Mouse (Mus musculus): Measurements from ENCODE around the gene 1700003F12Rik. TPM values are rescaled to one million over a fixed set of nuclear protein-coding genes. Genes with fewer than 3 reads are reported as not detected.
A peak's percentile ranks its signal among the peaks of the same experiment; 100 is the strongest.

1700003F12Rik gene
- polyA plus RNA-seq, 1 experiment = 0.41 TPM

DNA sequence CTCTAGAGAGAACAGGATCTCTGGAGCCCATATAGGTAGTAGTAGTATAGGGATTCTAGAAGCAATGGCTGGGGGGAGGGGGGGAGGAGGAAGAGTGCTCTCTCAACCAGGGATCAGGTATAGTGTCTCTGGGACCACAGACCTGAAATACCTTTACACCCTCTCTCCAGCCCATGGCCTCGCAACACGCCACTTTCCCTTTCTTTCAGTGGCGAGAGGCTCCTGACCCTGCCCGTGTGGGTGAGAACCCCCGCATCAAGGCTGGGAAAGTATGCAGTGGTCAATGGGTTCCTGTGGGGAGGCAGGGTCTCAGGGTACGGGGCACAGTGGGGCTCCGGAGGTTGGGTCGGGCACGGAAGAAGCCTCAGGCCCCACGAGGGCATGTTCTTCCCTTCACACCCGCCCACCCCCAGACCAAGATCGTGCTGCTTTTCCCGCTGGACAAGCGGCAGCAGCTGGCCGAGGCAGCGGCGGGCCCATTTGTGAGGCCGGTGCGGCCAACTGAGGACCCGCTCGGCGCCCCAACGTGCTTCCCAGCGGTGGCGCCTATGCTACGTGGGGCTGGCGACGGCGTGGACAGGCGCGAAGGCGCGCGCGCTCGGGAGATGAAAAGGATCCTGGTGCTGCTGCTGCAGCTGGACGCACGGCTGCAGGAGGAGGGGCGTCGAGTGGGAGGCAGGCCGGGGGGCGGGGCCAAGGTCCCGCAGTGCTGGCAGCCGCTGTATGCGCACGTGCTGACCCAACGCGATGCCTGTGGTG is 2.4 kb downstream of the 1700003F12Rik start:
- DNase-seq (ENCODE audit: low spot score) = no peak

GRCm38 (mm10) chr2:154549886-154550189 is 3.0 kb downstream of the 1700003F12Rik start:
- no peak for DNase-seq (ENCODE audit: low spot score)

DNA sequence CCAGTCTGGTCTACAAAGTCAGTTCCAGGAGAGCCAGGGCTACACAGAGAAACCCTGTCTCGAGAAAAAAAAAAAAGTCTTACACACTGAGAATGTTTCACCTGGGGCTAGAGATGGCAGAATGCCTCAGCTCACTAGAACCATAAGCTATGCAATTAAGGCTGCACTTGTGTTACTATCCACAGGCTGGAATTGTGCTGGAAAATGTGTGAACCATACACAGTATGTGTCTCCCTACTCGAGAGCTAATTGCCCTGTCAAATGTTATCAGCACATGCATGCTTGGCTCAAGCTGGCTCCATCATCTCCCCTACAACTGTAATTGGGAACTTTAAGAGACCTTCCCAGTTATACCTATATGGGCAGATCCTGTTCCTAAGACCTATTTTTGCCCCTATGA is 4.1 kb downstream of the 1700003F12Rik start:
- no peak for DNase-seq (ENCODE audit: low spot score)

DNA sequence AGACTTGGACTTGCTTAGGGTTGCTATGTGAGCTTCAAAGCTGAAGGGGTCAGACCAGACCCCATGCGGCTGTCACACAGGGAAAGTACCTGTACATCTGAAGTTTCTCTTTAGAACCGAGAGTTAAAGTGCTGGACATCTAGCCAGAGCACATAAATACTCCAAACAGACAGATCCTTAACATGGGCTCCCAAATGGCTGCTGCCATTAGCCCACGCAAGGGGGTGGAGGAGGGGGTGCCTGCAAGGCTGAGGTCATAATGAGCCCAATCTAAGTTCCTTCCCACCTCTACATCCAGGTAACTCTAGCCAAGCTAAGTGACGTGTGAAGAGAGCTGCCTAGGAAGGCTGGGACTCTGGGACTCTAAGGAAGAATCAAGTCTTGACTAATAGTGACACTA is 4.6 kb downstream of the 1700003F12Rik start, which contains the start of gene Actl10:
TSS of gene Actl10 (plus strand) at position 301 of the 400 bp plus-strand sequence.
- no peak for DNase-seq (ENCODE audit: low spot score)

DNA sequence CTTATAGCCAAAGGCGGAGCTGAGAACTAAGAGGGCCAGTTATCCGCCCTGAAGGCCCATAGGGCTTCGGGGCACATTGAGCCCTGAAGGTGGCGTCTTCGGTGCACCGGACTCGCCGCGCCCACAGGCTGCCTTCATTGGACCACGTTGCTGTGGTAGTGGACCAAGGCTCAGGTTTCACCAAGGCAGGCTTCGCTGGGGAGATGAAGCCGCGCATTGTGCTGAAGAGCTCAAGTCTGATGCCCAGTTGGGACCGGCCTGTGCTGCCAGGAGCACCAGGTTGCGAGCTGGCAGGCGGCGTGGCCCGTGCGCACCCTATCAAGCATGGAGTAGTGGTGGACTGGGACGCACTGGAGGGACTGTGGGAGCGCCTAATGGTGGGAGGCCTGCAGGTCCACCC is 5.0 kb downstream of the 1700003F12Rik start:
- no peak for DNase-seq (ENCODE audit: low spot score)

GRCm38 (mm10) chr2:154552424-154552907 is 5.6 kb downstream of the 1700003F12Rik start:
- DNase-seq (ENCODE audit: low spot score) = peak; percentile 46

GRCm38 (mm10) chr2:154555235-154555634 is 8.3 kb downstream of the 1700003F12Rik start:
- DNase-seq (ENCODE audit: low spot score) = no peak

- DNase-seq (ENCODE audit: low spot score) = no peak
Measured at GRCm38 (mm10) chr2:154557184-154557832, 10.4 kb downstream of the 1700003F12Rik start.

DNA sequence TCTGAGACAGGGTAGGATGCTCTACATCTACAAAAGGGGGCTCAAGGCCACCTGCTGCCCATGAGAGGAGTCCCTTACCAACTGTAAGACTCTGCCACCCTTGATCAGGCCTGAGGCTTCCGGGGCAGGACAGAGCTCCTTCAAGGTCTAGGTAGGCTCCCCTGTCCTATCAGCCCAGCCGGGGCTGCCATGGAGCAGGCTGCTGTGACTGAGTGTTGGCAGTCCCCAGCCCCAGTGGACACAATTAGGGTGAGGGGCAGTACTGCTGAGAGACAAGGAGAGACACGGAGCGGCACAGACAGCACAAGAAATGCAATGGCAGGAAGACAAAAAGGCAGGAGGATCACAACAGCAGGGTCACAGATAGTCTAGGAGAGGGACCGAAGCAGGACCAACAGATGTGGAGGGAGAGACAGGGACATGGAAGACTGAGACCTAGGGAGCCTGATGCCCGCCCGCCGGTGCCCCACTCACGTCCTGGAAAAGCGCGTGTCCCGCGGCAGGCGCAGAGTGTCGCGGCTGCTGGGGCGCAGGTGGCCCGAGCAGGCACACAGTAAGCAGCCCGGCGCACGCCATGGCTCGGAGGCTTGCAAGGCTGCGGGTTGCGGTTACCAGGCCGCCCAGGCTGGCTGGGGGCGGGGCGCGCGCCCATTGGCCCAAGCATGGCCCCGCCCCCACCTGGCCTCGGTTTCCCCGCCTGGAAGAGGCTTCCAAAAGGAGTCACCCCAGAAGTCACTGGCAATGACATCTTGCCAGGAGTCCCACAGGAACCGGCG is 11.6 kb downstream of the 1700003F12Rik start, which contains the start of gene Necab3:
TSS of gene Necab3 (minus strand) at position 627 of the 776 bp plus-strand sequence.
- no peak for DNase-seq (ENCODE audit: low spot score)

- no peak for DNase-seq (ENCODE audit: low spot score)
Measured at GRCm38 (mm10) chr2:154563612-154564170, 16.8 kb downstream of the 1700003F12Rik start.

GRCm38 (mm10) chr2:154565562-154565961 is 18.7 kb downstream of the 1700003F12Rik start:
- no peak for DNase-seq (ENCODE audit: low spot score)

DNA sequence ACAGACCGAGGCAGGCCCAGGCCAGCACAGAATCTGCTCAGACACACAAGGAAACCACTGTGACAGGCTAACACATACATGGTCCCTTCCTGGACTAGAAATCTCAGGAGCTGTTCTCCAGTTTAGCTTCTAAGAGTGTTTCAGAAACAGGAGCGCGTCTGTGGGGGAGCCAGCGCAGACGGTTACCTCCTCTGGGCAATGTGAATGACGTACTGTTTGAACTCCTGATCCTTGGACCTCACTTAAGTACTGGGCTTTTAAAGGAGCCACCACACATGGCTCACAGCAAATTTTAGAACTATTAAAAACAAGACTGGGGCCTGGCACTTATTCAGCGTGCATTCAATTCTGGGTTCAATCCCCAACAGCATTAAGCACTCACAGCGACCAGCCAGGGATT is 19.8 kb downstream of the 1700003F12Rik start:
- DNase-seq (ENCODE audit: low spot score) = no peak

GRCm38 (mm10) chr2:154567766-154568165 is 20.9 kb downstream of the 1700003F12Rik start:
- no peak for DNase-seq (ENCODE audit: low spot score)

GRCm38 (mm10) chr2:154568329-154569070 is 21.6 kb downstream of the 1700003F12Rik start:
- DNase-seq (ENCODE audit: low spot score) = no peak

DNA sequence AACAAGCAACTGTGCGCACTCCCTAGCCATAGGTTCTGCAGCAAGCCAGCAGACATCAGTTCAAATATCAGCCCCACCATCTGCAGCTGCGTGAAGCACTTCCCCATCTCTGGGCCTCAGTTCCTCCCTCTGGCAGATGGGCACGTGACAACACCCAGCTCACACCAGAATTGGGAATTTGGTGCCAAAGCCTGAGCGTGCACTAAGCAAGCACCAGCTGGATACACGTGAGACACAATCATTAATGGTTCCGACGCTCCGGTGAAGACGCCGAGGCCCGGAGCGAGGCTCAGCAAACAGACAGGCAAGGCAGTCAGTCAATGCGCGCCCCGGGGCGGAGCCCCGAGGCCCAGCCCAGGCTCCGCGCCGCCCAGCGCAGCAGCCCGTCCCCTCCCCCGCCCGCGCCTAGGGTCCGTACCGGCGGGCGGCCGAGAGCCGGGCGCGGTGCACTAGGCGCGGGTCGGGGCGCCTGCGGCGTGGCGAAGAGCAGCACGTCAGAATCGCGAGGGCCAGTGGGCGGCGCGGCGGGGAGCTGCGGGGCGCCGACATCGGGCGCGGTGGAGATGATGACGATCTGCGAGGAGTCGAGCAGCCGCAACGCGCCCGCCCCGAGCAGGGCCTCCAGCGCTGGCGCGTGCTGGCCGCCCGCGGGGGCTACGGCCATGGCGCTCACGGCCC is 22.3 kb downstream of the 1700003F12Rik start:
- no peak for DNase-seq (ENCODE audit: low spot score)

DNA sequence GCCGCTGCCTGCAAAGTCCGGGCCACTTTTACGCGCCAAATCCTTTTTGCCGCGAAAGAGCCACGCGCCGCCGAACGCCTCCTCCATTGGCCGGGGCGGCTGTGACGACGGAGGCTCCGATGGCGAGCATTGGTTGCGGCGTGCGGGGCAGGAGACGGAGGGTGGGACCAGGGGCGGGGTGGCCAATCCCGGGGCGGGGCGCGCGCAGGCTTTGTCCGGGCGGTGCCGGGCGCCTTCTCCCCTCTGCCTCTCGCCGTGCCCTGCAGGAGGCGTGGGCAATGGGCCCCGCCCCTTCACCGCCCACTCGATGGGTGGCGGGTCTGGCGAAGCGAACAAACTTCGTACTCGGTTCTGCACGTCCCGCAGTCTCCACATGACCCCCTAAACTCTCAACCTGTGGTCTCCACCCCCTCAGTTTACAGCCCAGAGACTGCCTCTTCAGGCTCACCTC is 23.0 kb downstream of the 1700003F12Rik start, which contains the start of gene E2f1:
TSS of gene E2f1 (minus strand) at position 57 of the 451 bp plus-strand sequence.
- peak; percentile 87 for DNase-seq (ENCODE audit: low spot score)

DNA sequence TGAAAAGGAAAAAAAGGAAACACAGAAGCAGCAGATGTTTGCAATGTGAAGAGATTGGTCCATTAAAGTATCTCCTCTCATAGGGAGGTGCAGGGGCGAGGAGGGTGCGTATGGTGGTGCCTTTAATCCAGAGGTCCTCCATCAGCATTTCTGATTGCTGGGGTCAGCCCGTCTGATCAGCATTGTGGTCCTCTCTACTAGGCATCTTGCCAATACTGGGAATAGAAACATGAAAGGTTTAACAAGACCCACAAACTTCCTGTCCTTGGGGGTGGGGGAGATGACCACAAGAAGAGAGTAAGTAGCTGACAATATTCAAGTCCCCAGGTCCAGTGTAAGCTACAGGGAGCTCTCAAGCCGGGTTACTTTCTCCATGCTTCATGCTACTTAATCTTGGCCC is 23.8 kb downstream of the 1700003F12Rik start:
- DNase-seq (ENCODE audit: low spot score) = no peak

DNA sequence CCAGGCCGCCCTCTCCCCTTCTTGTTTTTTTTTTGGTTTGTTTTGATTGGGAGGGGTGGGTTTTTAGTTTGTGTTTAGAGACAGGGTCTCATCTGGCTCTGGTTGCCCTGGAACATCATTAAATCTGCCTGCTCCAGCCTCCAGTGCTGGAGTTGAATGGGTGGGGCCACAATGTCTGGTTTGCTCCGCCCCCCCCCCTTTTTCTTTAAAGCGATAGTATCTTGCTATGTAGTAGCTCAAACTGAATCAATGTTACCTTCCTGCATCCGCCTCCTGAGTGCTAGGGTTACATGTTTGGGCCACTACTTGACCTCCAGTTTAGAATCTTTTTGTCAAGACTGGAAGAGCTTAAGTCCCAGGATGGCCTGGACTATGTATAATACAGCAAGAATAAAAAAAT is 24.4 kb downstream of the 1700003F12Rik start:
- DNase-seq (ENCODE audit: low spot score) = no peak

DNA sequence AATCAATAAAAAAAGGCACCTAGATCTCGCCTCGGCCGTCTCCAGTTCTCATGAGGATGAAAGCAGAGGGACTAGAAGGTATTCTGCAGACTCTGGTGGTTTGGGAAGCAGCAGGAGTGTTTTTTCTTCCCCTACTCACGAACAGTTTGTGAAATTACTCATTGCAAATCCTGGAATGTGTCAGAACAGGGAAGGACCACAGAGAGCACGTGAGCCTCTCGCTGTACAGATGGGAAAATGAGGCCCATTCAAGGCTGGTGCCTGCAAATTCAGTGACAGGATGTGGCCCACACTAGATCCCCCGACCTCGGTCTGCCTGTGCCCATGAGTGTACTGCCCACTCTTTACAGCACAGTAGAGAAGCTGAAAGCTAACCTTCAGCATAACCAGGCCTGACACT is 25.1 kb downstream of the 1700003F12Rik start:
- no peak for DNase-seq (ENCODE audit: low spot score)

DNA sequence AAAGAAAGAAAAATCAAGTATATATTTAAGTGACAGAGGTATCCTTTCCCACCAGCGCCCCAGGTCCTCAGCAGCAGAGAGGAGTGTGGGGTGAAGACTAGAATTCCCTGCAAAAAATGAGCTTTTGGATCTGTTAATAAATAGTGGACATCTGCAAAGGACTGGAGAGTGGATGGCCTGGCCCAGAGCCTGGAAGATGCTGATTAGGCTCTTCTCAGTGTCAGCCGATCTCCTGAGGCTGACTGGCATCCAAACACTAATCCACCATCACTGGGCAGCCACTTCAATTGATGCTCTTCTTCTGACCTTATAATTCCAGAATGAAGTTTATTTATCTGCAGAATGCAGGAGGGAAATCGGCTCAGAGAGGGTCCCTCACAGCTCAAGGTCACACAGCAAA is 26.1 kb downstream of the 1700003F12Rik start:
- no peak for DNase-seq (ENCODE audit: low spot score)

DNA sequence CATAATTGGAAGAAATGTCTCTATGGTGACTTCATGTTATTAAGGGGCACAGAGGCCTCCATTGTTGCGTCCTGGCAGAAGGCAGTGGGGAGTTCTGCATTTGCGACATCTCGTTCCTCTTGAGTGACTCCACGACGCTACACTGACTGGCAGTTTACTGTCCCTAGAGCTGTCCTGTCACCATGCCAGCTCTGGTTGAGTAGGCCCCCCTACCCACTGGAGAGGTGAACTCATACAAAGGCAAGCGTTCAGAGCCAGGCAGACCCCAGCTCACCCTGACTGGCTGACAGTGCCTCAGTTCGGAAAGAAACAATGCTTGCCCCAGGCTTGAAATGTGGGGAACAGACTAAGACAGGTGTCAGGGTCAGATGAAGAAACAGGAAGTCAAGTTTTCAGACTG is 27.4 kb downstream of the 1700003F12Rik start:
- no peak for DNase-seq (ENCODE audit: low spot score)
